Mouse (Mus musculus) 416B (cell line): Measurements from ENCODE around the gene Ppp1r3g.

ENCODE experiments used
- DNase-seq: peaks from one replicate; pipeline ENCODE4 v3.0.0; 2011; ENCODE audit warnings: low read depth

The Ppp1r3g gene

GRCm38 (mm10) chr13:35995231-35995630 is 36.6 kb downstream of the Ppp1r3g start:
- no peak for DNase-seq

GRCm38 (mm10) chr13:35995696-35996426 is 37.2 kb downstream of the Ppp1r3g start:
- DNase-seq: no peak

GRCm38 (mm10) chr13:35997606-35998005 is 39.0 kb downstream of the Ppp1r3g start:
- no peak for DNase-seq

GRCm38 (mm10) chr13:36000798-36001197 is 42.2 kb downstream of the Ppp1r3g start:
- DNase-seq: no peak

GRCm38 (mm10) chr13:36009981-36010380 is 51.3 kb downstream of the Ppp1r3g start:
- no peak for DNase-seq

- DNase-seq: no peak
Observed at GRCm38 (mm10) chr13:36015636-36016035, 57.0 kb downstream of the Ppp1r3g start.

GRCm38 (mm10) chr13:36018017-36018416 is 59.4 kb downstream of the Ppp1r3g start:
- no peak for DNase-seq

- DNase-seq: peak; percentile 90
Observed at GRCm38 (mm10) chr13:36019309-36020274, 61.0 kb downstream of the Ppp1r3g start.
